Mouse (Mus musculus): ENCODE measurements around the gene Rac3. TPM values are rescaled to one million over a fixed set of nuclear protein-coding genes. Genes with fewer than 3 reads are reported as not detected.

The Rac3 gene
- total RNA-seq, 1 experiment = 20.1 TPM

DNA sequence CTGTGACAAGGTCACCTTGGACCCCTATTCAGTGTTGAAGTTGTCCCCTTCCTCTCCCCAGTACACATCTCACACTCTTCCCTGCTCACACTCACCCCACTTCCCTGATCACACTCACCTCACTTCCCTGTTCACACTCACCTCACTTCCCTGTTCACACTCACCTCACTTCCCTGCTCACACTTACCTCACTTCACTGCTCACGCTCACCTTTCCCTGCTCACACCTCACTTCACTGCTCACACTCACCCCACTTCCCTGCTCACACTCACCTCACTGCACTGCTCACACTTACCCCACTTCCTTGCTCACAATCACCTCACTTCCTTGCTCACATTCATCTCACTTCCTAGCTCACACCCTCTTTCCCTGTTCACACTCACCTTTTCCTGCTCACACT, 10.1 kb downstream of the Rac3 start:
- DNase-seq (ENCODE audit: low read depth, low spot score) = no peak
- Histone ChIP-seq H3K4me3 (ENCODE audit: insufficient read depth in 1 of 2, low read depth in 1 of 2, low read length in 2 of 2, poor library complexity in 1 of 2, severe bottlenecking in 1 of 2) (no peak overlapping the region), H3K9ac (ENCODE audit: insufficient read depth, low read depth, low read length, poor library complexity, severe bottlenecking) (no peak overlapping the region), H3K9me3 (ENCODE audit: control insufficient read depth, insufficient read depth, low read depth, low read length) (no peaks in the 10 kb centered on the region), H3K36me3 (ENCODE audit: control insufficient read depth, insufficient read depth, low read length, poor library complexity, severe bottlenecking) (no peaks in the 10 kb centered on the region), H3K27ac (ENCODE audit: insufficient read depth, low read depth, low read length, poor library complexity, severe bottlenecking) (no peak overlapping the region), H3K4me1 (ENCODE audit: control insufficient read depth in 2 of 2, insufficient read depth in 2 of 2, low read length in 2 of 2, poor library complexity in 1 of 2) (peaks cover 3 to 8% of the 10 kb centered on the region in 2 experiments; a peak in 1 of 4 replicates)
- no peak for TF ChIP-seq MAFK (IDR thresholded peaks at IDR 0.05; ENCODE audit: insufficient read depth, low read depth, low read length)
- no peak for TF ChIP-seq ZNF384 (IDR thresholded peaks at IDR 0.05; ENCODE audit: low read depth, low read length)
- TF ChIP-seq HCFC1 (IDR thresholded peaks at IDR 0.05; ENCODE audit: borderline replicate concordance, insufficient read depth, low read length) = no peak
- TF ChIP-seq CHD2 (IDR thresholded peaks at IDR 0.05; ENCODE audit: low read depth, low read length) = no peak
- in situ Hi-C loops (cut with MboI; ENCODE audit: low sequenced_read_pairs in 2 of 2, unreplicated experiment in 2 of 2) = no loop called here

- Histone ChIP-seq H3K36me3 (ENCODE audit: control insufficient read depth, insufficient read depth, low read length, poor library complexity, severe bottlenecking) (no peaks in the 10 kb centered on the region), H3K9me3 (ENCODE audit: control insufficient read depth, insufficient read depth, low read depth, low read length) (no peaks in the 10 kb centered on the region), H3K4me1 (ENCODE audit: control insufficient read depth in 2 of 2, insufficient read depth in 2 of 2, low read length in 2 of 2, poor library complexity in 1 of 2) (peaks cover 3 to 10% of the 10 kb centered on the region in 2 experiments; a peak in 1 of 4 replicates), H3K27ac (ENCODE audit: insufficient read depth, low read depth, low read length, poor library complexity, severe bottlenecking) (no peak within 1 kb of the TSS), H3K9ac (ENCODE audit: insufficient read depth, low read depth, low read length, poor library complexity, severe bottlenecking) (no peak within 1 kb of the TSS), H3K4me3 (ENCODE audit: insufficient read depth in 1 of 2, low read depth in 1 of 2, low read length in 2 of 2, poor library complexity in 1 of 2, severe bottlenecking in 1 of 2) (no peak within 1 kb of the TSS)
- in situ Hi-C loops (cut with MboI; ENCODE audit: low sequenced_read_pairs in 2 of 2, unreplicated experiment in 2 of 2) = no loop called here
- no peak for TF ChIP-seq ZC3H11A (IDR thresholded peaks at IDR 0.05; ENCODE audit: borderline replicate concordance, low read depth, low read length)
- TF ChIP-seq MAFK (IDR thresholded peaks at IDR 0.05; ENCODE audit: insufficient read depth, low read depth, low read length) = no peak
- TF ChIP-seq ZNF384 (IDR thresholded peaks at IDR 0.05; ENCODE audit: low read depth, low read length) = no peak
- no peak for TF ChIP-seq CHD2 (IDR thresholded peaks at IDR 0.05; ENCODE audit: low read depth, low read length)
- no peak for TF ChIP-seq HCFC1 (IDR thresholded peaks at IDR 0.05; ENCODE audit: borderline replicate concordance, insufficient read depth, low read length)
- DNase-seq (ENCODE audit: low read depth, low spot score) = no peak
These were observed 10.8 kb downstream of the Rac3 start, which contains the start of gene Cbr2 for GRCm38 (mm10) chr11:120731858-120732680. Gene Cbr2, minus strand, starts transcription at chr11:120732114.

DNA sequence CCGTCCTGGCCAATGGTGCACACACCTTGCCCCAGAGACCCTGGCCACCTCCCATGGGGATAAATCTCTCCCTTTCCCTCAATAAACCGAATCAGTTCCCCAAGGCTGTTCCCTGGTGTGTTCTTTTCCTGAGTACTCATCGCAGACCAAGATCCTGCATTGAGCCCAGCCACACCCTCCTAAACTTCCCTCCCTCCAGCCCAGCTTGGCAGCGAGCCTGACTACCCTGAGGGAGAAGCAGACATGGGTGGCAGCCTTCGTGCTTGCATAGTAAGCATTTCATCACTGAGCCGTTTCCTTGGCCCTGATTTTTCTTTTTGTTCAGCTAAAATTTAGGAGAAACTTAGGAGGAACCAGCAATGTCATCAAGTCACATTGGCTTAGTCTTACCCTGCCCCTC, 12.3 kb downstream of the Rac3 start:
- Histone ChIP-seq H3K27ac (ENCODE audit: insufficient read depth, low read depth, low read length, poor library complexity, severe bottlenecking) (no peak overlapping the region), H3K9ac (ENCODE audit: insufficient read depth, low read depth, low read length, poor library complexity, severe bottlenecking) (no peak overlapping the region), H3K4me3 (ENCODE audit: insufficient read depth in 1 of 2, low read depth in 1 of 2, low read length in 2 of 2, poor library complexity in 1 of 2, severe bottlenecking in 1 of 2) (no peak overlapping the region), H3K36me3 (ENCODE audit: control insufficient read depth, insufficient read depth, low read length, poor library complexity, severe bottlenecking) (no peaks in the 10 kb centered on the region), H3K9me3 (ENCODE audit: control insufficient read depth, insufficient read depth, low read depth, low read length) (no peaks in the 10 kb centered on the region), H3K4me1 (ENCODE audit: control insufficient read depth in 2 of 2, insufficient read depth in 2 of 2, low read length in 2 of 2, poor library complexity in 1 of 2) (peaks cover 3 to 10% of the 10 kb centered on the region in 2 experiments; a peak in 1 of 4 replicates)
- TF ChIP-seq ZNF384 (IDR thresholded peaks at IDR 0.05; ENCODE audit: low read depth, low read length) = no peak
- TF ChIP-seq ZC3H11A (IDR thresholded peaks at IDR 0.05; ENCODE audit: borderline replicate concordance, low read depth, low read length) = no peak
- no peak for TF ChIP-seq HCFC1 (IDR thresholded peaks at IDR 0.05; ENCODE audit: borderline replicate concordance, insufficient read depth, low read length)
- no peak for TF ChIP-seq MAFK (IDR thresholded peaks at IDR 0.05; ENCODE audit: insufficient read depth, low read depth, low read length)
- no peak for TF ChIP-seq CHD2 (IDR thresholded peaks at IDR 0.05; ENCODE audit: low read depth, low read length)
- DNase-seq (ENCODE audit: low read depth, low spot score) = no peak
- in situ Hi-C loops (cut with MboI; ENCODE audit: low sequenced_read_pairs in 2 of 2, unreplicated experiment in 2 of 2) = no loop called here

DNA sequence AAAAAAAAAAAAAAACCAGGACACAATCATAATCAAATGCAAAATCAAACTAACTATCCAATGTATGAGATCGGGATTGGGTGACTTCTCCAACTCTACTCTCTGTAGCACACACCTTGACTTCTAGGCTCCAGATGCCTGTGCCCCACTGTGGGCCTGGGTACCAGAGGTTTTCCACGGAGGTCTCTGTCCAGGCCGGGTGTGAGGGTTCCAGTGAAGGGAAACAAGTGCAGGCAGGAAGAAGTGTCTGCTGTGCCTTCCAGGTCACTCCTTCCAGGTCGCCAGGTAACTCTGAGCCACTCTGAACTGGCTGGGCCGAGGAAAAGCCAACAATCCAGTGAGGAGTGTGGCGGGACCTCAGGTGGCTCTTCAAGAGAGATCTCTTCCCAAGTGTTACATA, 15.2 kb downstream of the Rac3 start:
- in situ Hi-C loops (cut with MboI; ENCODE audit: low sequenced_read_pairs in 2 of 2, unreplicated experiment in 2 of 2) = no loop called here
- H3K27ac ChIP-seq (ENCODE audit: insufficient read depth, low read depth, low read length, poor library complexity, severe bottlenecking) = no peak overlapping the region
- no peak overlapping the region for H3K9ac ChIP-seq (ENCODE audit: insufficient read depth, low read depth, low read length, poor library complexity, severe bottlenecking)
- no peaks in the 10 kb centered on the region for H3K36me3 ChIP-seq (ENCODE audit: control insufficient read depth, insufficient read depth, low read length, poor library complexity, severe bottlenecking)
- TF ChIP-seq MAFK (IDR thresholded peaks at IDR 0.05; ENCODE audit: insufficient read depth, low read depth, low read length) = no peak
- no peak for TF ChIP-seq ZC3H11A (IDR thresholded peaks at IDR 0.05; ENCODE audit: borderline replicate concordance, low read depth, low read length)
- TF ChIP-seq ZNF384 (IDR thresholded peaks at IDR 0.05; ENCODE audit: low read depth, low read length) = no peak
- no peak for TF ChIP-seq HCFC1 (IDR thresholded peaks at IDR 0.05; ENCODE audit: borderline replicate concordance, insufficient read depth, low read length)
- TF ChIP-seq CHD2 (IDR thresholded peaks at IDR 0.05; ENCODE audit: low read depth, low read length) = no peak
- peaks cover 0 to 5% of the 10 kb centered on the region in 2 experiments; a peak in 1 of 4 replicates for H3K4me1 ChIP-seq (ENCODE audit: control insufficient read depth in 2 of 2, insufficient read depth in 2 of 2, low read length in 2 of 2, poor library complexity in 1 of 2)
- H3K4me3 ChIP-seq (ENCODE audit: insufficient read depth in 1 of 2, low read depth in 1 of 2, low read length in 2 of 2, poor library complexity in 1 of 2, severe bottlenecking in 1 of 2) = no peak overlapping the region
- no peaks in the 10 kb centered on the region for H3K9me3 ChIP-seq (ENCODE audit: control insufficient read depth, insufficient read depth, low read depth, low read length)
- no peak for DNase-seq (ENCODE audit: low read depth, low spot score)

All from ES-E14 (cell line).